Mouse (Mus musculus) ES-E14 (cell line): Measurements from ENCODE around the gene Foxp4. TPM values are rescaled to one million over a fixed set of nuclear protein-coding genes. Genes with fewer than 3 reads are reported as not detected.

ENCODE experiments used
- DNase-seq: peaks from one replicate; pipeline ENCODE4 v3.0.0-alpha.2; 2013; ENCODE audit warnings: low read depth, low spot score
- H3K27ac ChIP-seq: 2 replicates; pipeline ENCODE4 v1.5.1; 2012; ENCODE audit warnings: low read depth, mild to moderate bottlenecking, low read length, moderate library complexity, mixed read lengths; ENCODE audit not compliant: poor library complexity, insufficient read depth, severe bottlenecking
- H3K36me3 ChIP-seq: 2 replicates; pipeline ENCODE4 v1.6.1; 2012; ENCODE audit warnings: mild to moderate bottlenecking, low read length, moderate library complexity, mixed read lengths; ENCODE audit not compliant: control insufficient read depth, poor library complexity, insufficient read depth, severe bottlenecking
- H3K4me1 ChIP-seq, 2 experiments: fragments of 150-350 bp in 1 of 2; sonication (generic) in 1 of 2; 2 replicates each; pipeline ENCODE4 v1.6.1; 2012; ENCODE audit warnings: low read length in 2 of 2, mild to moderate bottlenecking in 1 of 2, mixed read lengths in 1 of 2; ENCODE audit not compliant: control insufficient read depth in 2 of 2, insufficient read depth in 2 of 2, poor library complexity in 1 of 2
- H3K4me3 ChIP-seq, 2 experiments: fragments of 150-350 bp in 1 of 2; sonication (generic) in 1 of 2; 2 replicates each; pipeline ENCODE4 v1.5.1; 2012; ENCODE audit warnings: low read length in 2 of 2, low read depth in 1 of 2, mild to moderate bottlenecking in 1 of 2, mixed read lengths in 1 of 2; ENCODE audit not compliant: insufficient read depth in 1 of 2, poor library complexity in 1 of 2, severe bottlenecking in 1 of 2
- H3K9ac ChIP-seq: 2 replicates; pipeline ENCODE4 v1.6.1; 2012; ENCODE audit warnings: low read depth, mild to moderate bottlenecking, low read length, mixed read lengths; ENCODE audit not compliant: poor library complexity, insufficient read depth, severe bottlenecking
- H3K9me3 ChIP-seq: fragments of 150-350 bp; sonication (generic); 2 replicates; pipeline ENCODE4 v1.6.1; 2012; ENCODE audit warnings: low read depth, mild to moderate bottlenecking, low read length; ENCODE audit not compliant: control insufficient read depth, insufficient read depth
- CHD2 ChIP-seq: IDR thresholded peaks from 2 replicates; pipeline ENCODE4 v1.6.1; 2014; ENCODE audit warnings: mild to moderate bottlenecking, low read depth, low read length, inconsistent platforms
- HCFC1 ChIP-seq: IDR thresholded peaks from 2 replicates; pipeline ENCODE4 v1.6.1; 2012; ENCODE audit warnings: low read length, inconsistent platforms, borderline replicate concordance; ENCODE audit not compliant: insufficient read depth
- MAFK ChIP-seq: IDR thresholded peaks from 2 replicates; pipeline ENCODE4 v1.6.1; 2014; ENCODE audit warnings: mild to moderate bottlenecking, low read depth, low read length, inconsistent platforms; ENCODE audit not compliant: insufficient read depth
- ZC3H11A ChIP-seq: IDR thresholded peaks from 2 replicates; pipeline ENCODE4 v1.6.1; 2012; ENCODE audit warnings: low read depth, mild to moderate bottlenecking, inconsistent platforms, low read length, borderline replicate concordance
- ZNF384 ChIP-seq: IDR thresholded peaks from 2 replicates; pipeline ENCODE4 v1.6.1; 2012; ENCODE audit warnings: low read depth, low read length, inconsistent platforms
- in situ Hi-C, 2 experiments: fragments of 600-800 bp; cut with MboI; formaldehyde crosslinking; loops; one replicate each; pipeline ENCODE4 v1.15.1; 2025; ENCODE audit warnings: low sequenced_read_pairs in 2 of 2, inconsistent platforms in 1 of 2; ENCODE audit not compliant: unreplicated experiment in 2 of 2
- total RNA-seq: library from RNA; depleted of rRNA; stranded (reverse); fragments of 300-350 nt; gene quantifications from 2 replicates; pipeline ENCODE4 v1.2.3, GENCODE M21; 2012

Gene Foxp4
- total RNA-seq, 1 experiment, result 25.2 TPM

GRCm38 (mm10) chr17:47914676-47915219, 9.7 kb downstream of the Foxp4 start:
- in situ Hi-C loops, result no loop called here
- Histone ChIP-seq H3K9me3 (no peaks in the 10 kb centered on the region), H3K27ac (no peak overlapping the region), H3K36me3 (peaks cover 19% of the 10 kb centered on the region), H3K4me3 (no peak overlapping the region), H3K4me1 (peaks cover 13 to 32% of the 10 kb centered on the region in 2 experiments; a peak in 3 of 4 replicates), H3K9ac (no peak overlapping the region)
- DNase-seq, result no peak
- no peak for TF ChIP-seq ZC3H11A
- no peak for TF ChIP-seq CHD2
- no peak for TF ChIP-seq HCFC1
- no peak for TF ChIP-seq ZNF384
- TF ChIP-seq MAFK, result no peak

GRCm38 (mm10) chr17:47909091-47910001, 15.1 kb downstream of the Foxp4 start:
- in situ Hi-C loops, result no loop called here
- Histone ChIP-seq H3K9ac (peak overlapping the region; percentile 51; the same call in 1 of the 2 replicates), H3K36me3 (peaks cover 7% of the 10 kb centered on the region), H3K27ac (no peak overlapping the region), H3K9me3 (no peaks in the 10 kb centered on the region), H3K4me1 (peaks cover 11 to 38% of the 10 kb centered on the region in 2 experiments; a peak in 3 of 4 replicates), H3K4me3 (peak overlapping the region; percentile 68 to 83)
- DNase-seq, result no peak
- TF ChIP-seq CHD2 (no peak), ZC3H11A (no peak), HCFC1 (no peak), ZNF384 (no peak)

- Histone ChIP-seq H3K4me1 (peaks cover 10 to 38% of the 10 kb centered on the region in 2 experiments; a peak in 3 of 4 replicates), H3K4me3 (no peak overlapping the region), H3K9me3 (no peaks in the 10 kb centered on the region), H3K36me3 (peaks cover 10% of the 10 kb centered on the region), H3K9ac (no peak overlapping the region), H3K27ac (no peak overlapping the region)
- in situ Hi-C loops, result no loop called here
- DNase-seq, result no peak
- no peak for TF ChIP-seq HCFC1
- no peak for TF ChIP-seq CHD2
Measured at GRCm38 (mm10) chr17:47908079-47908478, 16.4 kb downstream of the Foxp4 start.

- no peak for DNase-seq
- in situ Hi-C loops, result no loop called here
- H3K27ac ChIP-seq, result no peak overlapping the region
Measured at GRCm38 (mm10) chr17:47907366-47907920, 17.0 kb downstream of the Foxp4 start.

More at GRCm38 (mm10) chr17:47907366-47907920, 17.0 kb downstream of the Foxp4 start:
- Histone ChIP-seq H3K36me3 (peaks cover 12% of the 10 kb centered on the region; the same call in 1 of the 2 replicates), H3K4me3 (no peak overlapping the region), H3K9ac (peak overlapping the region; percentile 22; the same call in 1 of the 2 replicates), H3K9me3 (no peaks in the 10 kb centered on the region), H3K4me1 (peaks cover 10 to 38% of the 10 kb centered on the region in 2 experiments; a peak in 3 of 4 replicates)
- no peak for TF ChIP-seq CHD2
- no peak for TF ChIP-seq ZNF384
- TF ChIP-seq HCFC1, result no peak
- no peak for TF ChIP-seq ZC3H11A
- no peak for TF ChIP-seq MAFK
